Mouse (Mus musculus) MEL (cell line): ENCODE measurements around the gene Retreg1.

Source experiments
- BHLHE40 ChIP-seq: IDR thresholded peaks from 2 replicates; pipeline ENCODE4 v1.6.1; 2012; ENCODE audit warnings: low read depth, mild to moderate bottlenecking, inconsistent platforms, low read length, improper control_type of control experiment, borderline replicate concordance
- CHD1 ChIP-seq: IDR thresholded peaks from 2 replicates; pipeline ENCODE4 v1.6.1; 2012; ENCODE audit warnings: low read depth, mild to moderate bottlenecking, inconsistent platforms, low read length, improper control_type of control experiment
- CTCF ChIP-seq, 3 experiments: IDR thresholded peaks in 2 of 3; conservative IDR thresholded peaks in 1 of 3; 2 replicates each; pipeline ENCODE4 v1.5.1; 2011 to 2012; ENCODE audit warnings: low read length in 3 of 3, low read depth in 2 of 3, mild to moderate bottlenecking in 2 of 3, improper control_type of control experiment in 1 of 3, inconsistent platforms in 1 of 3, mixed read lengths in 1 of 3, moderate library complexity in 1 of 3; ENCODE audit not compliant: control insufficient read depth in 1 of 3, insufficient read depth in 1 of 3, poor library complexity in 1 of 3, severe bottlenecking in 1 of 3
- EP300 ChIP-seq, 2 experiments: IDR thresholded peaks; 2 replicates each; pipeline ENCODE4 v1.6.1; 2011; ENCODE audit warnings: improper control_type of control experiment in 2 of 2, low read length in 2 of 2, low read depth in 1 of 2, mild to moderate bottlenecking in 1 of 2
- GABPA ChIP-seq: IDR thresholded peaks from 2 replicates; pipeline ENCODE4 v1.6.1; 2012; ENCODE audit warnings: low read depth, mild to moderate bottlenecking, inconsistent platforms, low read length, improper control_type of control experiment, moderate library complexity
- HCFC1 ChIP-seq: IDR thresholded peaks from 2 replicates; pipeline ENCODE4 v1.6.1; 2012; ENCODE audit warnings: low read depth, mild to moderate bottlenecking, inconsistent platforms, low read length, improper control_type of control experiment, moderate library complexity
- MAX ChIP-seq: IDR thresholded peaks from 2 replicates; pipeline ENCODE4 v1.6.1; 2011; ENCODE audit warnings: low read length, improper control_type of control experiment
- MAZ ChIP-seq: IDR thresholded peaks from 2 replicates; pipeline ENCODE4 v1.6.1; 2012; ENCODE audit warnings: low read depth, mild to moderate bottlenecking, inconsistent platforms, low read length, improper control_type of control experiment
- MXI1 ChIP-seq: IDR thresholded peaks from 2 replicates; pipeline ENCODE4 v1.6.1; 2011; ENCODE audit warnings: mild to moderate bottlenecking, low read depth, low read length, improper control_type of control experiment
- NELFE ChIP-seq: IDR thresholded peaks from 2 replicates; pipeline ENCODE4 v1.6.1; 2011; ENCODE audit warnings: low read depth, low read length, improper control_type of control experiment
- POLR2A ChIP-seq, 2 experiments: IDR thresholded peaks; 2 replicates each; pipeline ENCODE4 v1.6.1; 2011 to 2012; ENCODE audit warnings: low read length in 2 of 2, mild to moderate bottlenecking in 2 of 2, control low read depth in 1 of 2, improper control_type of control experiment in 1 of 2, low read depth in 1 of 2, moderate library complexity in 1 of 2; ENCODE audit not compliant: control insufficient read depth in 1 of 2, insufficient read depth in 1 of 2, poor library complexity in 1 of 2
- SMC3 ChIP-seq: IDR thresholded peaks from 2 replicates; pipeline ENCODE4 v1.6.1; 2011; ENCODE audit warnings: low read depth, low read length, improper control_type of control experiment
- USF1 ChIP-seq: IDR thresholded peaks from 2 replicates; pipeline ENCODE4 v1.6.1; 2014; ENCODE audit warnings: low read depth, mild to moderate bottlenecking, inconsistent platforms, low read length, improper control_type of control experiment, moderate library complexity
- ZNF384 ChIP-seq: IDR thresholded peaks from 2 replicates; pipeline ENCODE4 v1.6.1; 2012; ENCODE audit warnings: low read depth, mild to moderate bottlenecking, inconsistent platforms, low read length, improper control_type of control experiment

GRCm38 (mm10) chr15:25972758-25973157, 129.8 kb downstream of the Retreg1 start:
- TF ChIP-seq POLR2A (IDR thresholded peaks at IDR 0.05; ENCODE audit: control insufficient read depth in 1 of 2, insufficient read depth in 1 of 2, low read depth in 1 of 2, low read length in 2 of 2, poor library complexity in 1 of 2) (no peak), BHLHE40 (no peak), ZNF384 (no peak), HCFC1 (no peak), CHD1 (no peak), USF1 (no peak), MXI1 (no peak), MAX (no peak), CTCF (IDR thresholded peaks at IDR 0.05 in 2 of 3, conservative IDR thresholded peaks at IDR 0.05 in 1 of 3; ENCODE audit: control insufficient read depth in 1 of 3, insufficient read depth in 1 of 3, low read depth in 2 of 3, low read length in 3 of 3, poor library complexity in 1 of 3, severe bottlenecking in 1 of 3) (no peak), MAZ (no peak), NELFE (no peak), SMC3 (no peak), EP300 (IDR thresholded peaks at IDR 0.05; ENCODE audit: low read depth in 1 of 2, low read length in 2 of 2) (no peak), GABPA (no peak)
